Mouse (Mus musculus): ENCODE measurements around the gene Dnajc12.
"Not testable (repeated sequence)": the region's sequence is repeated elsewhere in the genome, so short reads cannot be mapped to it uniquely, and the experiment has no call there.

Gene Dnajc12

DNA sequence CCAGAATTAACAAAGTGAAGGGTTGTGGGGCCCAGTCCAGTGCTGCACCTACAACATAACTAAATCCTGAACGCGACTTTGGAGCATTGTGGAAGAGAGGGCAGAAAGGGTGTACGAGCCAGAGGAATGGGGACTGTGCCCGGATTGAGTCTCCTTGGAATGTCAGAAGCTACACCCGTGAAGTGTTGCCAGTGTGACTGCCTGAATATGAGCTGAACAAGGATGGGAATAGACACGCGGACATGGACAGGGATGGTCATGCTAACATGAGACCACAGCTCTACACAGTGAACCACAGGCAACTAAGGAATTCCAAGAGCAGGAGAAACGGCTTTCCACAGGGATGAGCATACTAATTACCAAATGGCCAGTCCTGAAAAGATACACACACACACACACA, 49.9 kb downstream of the Dnajc12 start:
- DNase-seq: no peak

DNA sequence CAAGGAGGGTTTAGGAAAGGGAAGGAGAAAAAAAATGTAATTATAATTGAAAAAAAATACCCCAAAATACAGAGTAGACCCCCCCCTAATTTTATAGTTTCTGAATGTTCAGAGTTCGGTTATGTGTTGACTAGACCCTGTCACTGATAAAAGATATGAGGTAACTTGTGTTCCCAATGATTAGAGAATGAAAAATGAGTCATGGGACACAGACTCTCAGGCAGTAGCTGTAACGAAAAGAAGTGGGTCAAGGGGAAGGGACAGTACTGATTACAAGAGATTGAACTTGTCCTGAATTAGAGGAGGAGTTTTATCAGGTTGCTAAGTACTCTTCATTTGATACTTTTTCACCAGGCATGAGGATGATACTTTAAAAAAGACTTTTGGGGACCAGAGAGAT, 50.6 kb downstream of the Dnajc12 start:
- DNase-seq: no peak

DNA sequence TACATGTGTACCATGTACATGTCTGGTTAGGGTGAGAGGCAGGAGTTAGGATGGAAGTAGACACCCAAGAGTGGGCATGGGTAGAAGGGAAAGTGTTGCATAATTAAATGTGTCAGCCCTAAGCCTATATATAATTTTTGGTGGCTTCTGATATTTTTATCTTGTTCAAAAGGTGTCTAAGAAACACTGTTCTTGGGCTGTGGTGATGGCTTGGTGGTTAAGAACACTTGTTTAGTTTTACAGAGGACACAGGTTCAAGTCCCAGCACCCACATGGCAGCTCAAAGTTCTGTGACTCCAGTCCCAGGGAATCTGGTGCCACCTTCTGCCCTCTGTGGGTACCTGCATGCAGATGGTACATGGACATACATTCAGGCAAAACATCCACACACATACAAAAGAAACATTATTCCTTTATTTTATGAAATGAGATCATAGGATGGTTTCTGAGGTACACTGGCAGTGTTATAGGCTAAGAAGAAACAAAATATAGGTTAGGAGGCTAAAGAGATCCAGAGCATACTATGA, 56.6 kb downstream of the Dnajc12 start:
- DNase-seq: no peak

DNA sequence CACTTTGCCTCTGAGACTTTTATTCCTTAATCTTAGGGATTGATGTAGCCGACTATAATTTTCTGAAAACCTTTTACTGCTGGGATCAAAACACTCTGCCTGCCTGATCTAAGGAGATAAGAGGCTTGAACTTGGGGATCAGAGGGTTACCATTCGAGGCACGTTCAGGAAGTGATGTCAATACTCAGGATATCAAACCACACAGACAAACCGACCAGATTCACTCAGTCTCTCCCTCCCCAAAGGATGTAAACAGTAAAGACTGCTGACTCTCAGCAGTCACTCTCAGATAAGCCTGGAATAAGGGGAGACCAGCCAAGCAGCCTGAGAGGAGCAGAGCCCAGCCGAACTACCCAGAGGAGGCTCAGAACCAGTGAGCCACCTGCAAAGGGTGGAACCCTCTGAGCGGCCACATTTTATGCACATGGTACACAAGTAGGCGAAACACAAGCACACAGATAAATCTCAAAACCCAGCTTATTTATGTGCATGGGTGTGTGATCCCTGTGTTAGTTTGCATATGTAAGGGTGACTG, 57.5 kb downstream of the Dnajc12 start:
- no peak for DNase-seq

DNA sequence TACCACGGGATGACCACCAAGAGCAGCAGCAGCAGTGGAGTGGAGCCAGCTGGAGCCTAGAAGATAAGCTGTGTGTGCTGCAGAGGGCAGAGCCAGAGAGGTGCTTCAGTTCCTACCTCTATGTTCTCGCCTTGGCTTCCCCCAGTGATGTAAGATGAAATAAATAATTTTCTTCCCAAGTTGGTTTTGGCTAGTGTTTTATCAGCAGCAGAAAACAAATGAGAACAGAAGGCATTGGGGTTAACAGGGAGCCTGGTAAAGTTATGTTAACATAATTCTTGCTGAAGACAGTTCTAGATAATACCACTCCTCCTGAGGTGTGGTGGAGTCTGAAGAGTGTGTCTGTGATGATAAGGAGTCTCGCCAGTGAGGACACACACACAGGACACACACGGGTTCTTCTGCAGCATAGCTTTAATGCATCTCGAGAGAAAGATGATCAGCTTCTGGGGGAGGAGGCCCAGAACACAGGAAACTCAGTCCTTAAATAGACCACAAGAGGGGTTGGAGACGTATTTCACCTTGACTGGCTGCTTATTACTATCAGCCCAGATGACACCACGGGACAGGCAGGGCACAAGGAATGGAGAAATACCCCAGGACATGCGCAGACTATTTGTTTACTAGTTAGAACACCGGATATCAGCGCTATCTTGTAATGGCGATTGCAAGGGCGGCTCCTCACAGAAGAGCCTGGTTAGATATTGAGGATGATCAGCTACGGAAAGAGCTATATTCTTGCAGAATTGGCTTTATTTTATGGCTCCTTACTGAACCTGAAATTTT, 62.6 kb downstream of the Dnajc12 start:
- DNase-seq: not testable (repeated sequence)

DNA sequence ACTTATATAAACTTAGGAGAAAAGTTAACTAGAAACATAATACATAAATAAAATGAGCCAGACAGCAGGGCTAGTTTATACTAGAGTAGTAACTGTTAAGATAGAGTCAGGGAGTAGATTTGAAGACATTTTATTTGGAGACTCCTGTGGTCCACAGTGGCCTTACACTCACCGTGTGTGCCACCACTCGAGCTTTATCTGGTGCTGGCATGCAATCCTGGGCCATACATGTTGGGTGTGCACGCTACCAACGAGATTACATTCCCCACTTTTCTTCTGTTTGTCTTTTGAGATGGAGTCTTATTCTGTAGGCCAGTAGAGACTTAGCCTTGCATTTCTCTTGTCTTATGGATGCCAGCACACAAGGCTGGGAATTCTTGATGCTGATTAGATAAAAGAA, 71.7 kb downstream of the Dnajc12 start:
- DNase-seq: no peak

DNA sequence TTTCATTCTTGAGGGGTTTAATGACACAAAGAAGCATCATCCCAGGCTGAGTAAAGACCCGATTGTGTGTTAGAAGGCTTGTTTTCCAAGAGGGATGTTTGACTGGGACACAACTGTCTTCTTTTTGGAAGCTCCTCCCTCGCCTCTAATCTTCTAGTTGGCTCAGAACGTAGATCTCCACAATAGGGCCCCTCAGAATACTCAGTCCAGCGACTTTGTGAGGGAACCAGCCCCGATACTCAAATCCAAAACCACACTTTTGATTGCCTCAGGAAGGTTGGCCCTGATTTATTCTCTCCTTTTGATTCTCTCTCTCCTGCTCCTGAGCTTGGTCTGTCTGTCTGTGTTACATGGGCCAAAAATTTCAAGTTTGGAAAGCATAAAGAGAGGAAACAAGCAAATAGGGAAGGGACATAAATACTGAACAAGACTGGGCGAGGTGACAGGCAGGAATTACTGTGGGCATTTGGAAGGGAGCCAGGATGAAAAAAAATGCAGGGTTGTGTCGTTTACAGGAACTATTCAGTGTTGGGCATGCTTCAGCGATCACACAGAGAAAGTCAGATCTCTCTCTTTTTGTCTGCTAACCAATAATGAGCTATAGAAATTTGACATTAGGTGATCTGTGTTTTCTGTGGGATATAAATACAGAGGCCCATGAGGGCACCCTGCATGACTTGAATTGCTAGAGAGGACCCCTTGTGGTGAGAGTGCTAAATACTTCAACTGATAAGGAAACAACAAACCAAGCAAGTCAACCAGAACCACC, 73.1 kb downstream of the Dnajc12 start:
- no peak for DNase-seq

DNA sequence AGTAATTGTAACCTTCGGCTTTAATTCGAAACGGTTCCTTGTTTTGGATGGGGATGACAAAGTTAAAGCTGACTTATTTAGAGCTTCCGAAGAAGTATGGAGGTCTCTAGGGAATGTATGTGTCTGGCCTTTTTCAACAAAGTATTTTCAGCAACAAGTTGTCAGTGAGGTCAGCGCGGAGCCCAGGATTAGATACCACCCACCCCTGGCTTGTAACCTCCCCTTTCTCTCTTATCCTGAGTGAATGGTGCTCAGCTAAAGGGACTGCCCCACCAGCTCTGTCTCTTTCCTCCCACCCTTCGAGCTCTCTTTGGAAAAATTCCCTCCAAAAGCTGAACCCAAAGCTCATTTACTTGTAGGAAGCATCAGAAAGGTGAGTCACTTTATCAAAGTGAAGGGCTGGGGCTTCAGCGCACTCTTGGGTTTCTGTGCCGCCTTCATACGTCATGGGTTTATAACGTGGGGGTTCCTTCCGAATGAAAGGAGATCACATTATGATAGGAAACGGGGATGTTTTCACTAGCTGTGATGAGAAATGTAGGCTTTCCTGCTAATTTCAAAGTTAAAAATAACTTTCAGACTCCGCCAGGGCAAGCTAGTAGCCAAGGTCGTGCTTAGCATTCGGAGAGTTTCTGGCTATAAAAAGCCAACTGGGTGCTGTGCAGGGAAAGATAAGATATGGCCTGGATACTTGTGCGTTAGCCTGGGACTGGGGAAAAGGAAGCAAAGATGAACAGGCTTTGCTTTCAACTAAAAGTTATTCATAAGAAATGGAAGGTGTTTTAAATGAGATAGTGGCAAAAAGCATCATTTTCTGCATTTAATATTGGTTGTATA, 75.3 kb downstream of the Dnajc12 start:
- DNase-seq: no peak
